Mouse (Mus musculus): ENCODE data around the gene Padi4.

Padi4 gene

GRCm38 (mm10) chr4:140740655-140741054, 33.4 kb downstream of the Padi4 start:
- no peak for DNase-seq (ENCODE audit: low spot score)

- DNase-seq (ENCODE audit: low spot score), result no peak
Observed at GRCm38 (mm10) chr4:140732871-140733270, 41.2 kb downstream of the Padi4 start.

- DNase-seq (ENCODE audit: low spot score), result no peak
Observed at GRCm38 (mm10) chr4:140731654-140732053, 42.4 kb downstream of the Padi4 start.

- no peak for DNase-seq (ENCODE audit: low spot score)
Observed at GRCm38 (mm10) chr4:140726907-140727306, 47.1 kb downstream of the Padi4 start.

GRCm38 (mm10) chr4:140724739-140725138, 49.3 kb downstream of the Padi4 start:
- DNase-seq (ENCODE audit: low spot score), result no peak

GRCm38 (mm10) chr4:140723801-140724200, 50.2 kb downstream of the Padi4 start:
- DNase-seq (ENCODE audit: low spot score), result peak; percentile 74

GRCm38 (mm10) chr4:140723192-140723591, 50.8 kb downstream of the Padi4 start:
- no peak for DNase-seq (ENCODE audit: low spot score)

GRCm38 (mm10) chr4:140722710-140723109, 51.3 kb downstream of the Padi4 start:
- no peak for DNase-seq (ENCODE audit: low spot score)

GRCm38 (mm10) chr4:140721968-140722490, 52.0 kb downstream of the Padi4 start:
- DNase-seq (ENCODE audit: low spot score), result no peak

GRCm38 (mm10) chr4:140720091-140720490, 53.9 kb downstream of the Padi4 start:
- DNase-seq (ENCODE audit: low spot score), result no peak

GRCm38 (mm10) chr4:140718436-140718835, 55.6 kb downstream of the Padi4 start:
- DNase-seq (ENCODE audit: low spot score), result no peak

- DNase-seq (ENCODE audit: low spot score), result no peak
Observed at GRCm38 (mm10) chr4:140716994-140717393, 57.0 kb downstream of the Padi4 start.

GRCm38 (mm10) chr4:140714586-140714985, 59.5 kb downstream of the Padi4 start:
- no peak for DNase-seq (ENCODE audit: low spot score)

- DNase-seq (ENCODE audit: low spot score), result peak; percentile 89
Observed at GRCm38 (mm10) chr4:140713480-140714365, 60.3 kb downstream of the Padi4 start.

GRCm38 (mm10) chr4:140711360-140711759, 62.7 kb downstream of the Padi4 start:
- DNase-seq (ENCODE audit: low spot score), result no peak

- no peak for DNase-seq (ENCODE audit: low spot score)
Observed at GRCm38 (mm10) chr4:140710781-140711180, 63.3 kb downstream of the Padi4 start.

- no peak for DNase-seq (ENCODE audit: low spot score)
Observed at GRCm38 (mm10) chr4:140709617-140710016, 64.4 kb downstream of the Padi4 start.

- no peak for DNase-seq (ENCODE audit: low spot score)
Observed at GRCm38 (mm10) chr4:140709111-140709510, 64.9 kb downstream of the Padi4 start.

GRCm38 (mm10) chr4:140708297-140708927, 65.6 kb downstream of the Padi4 start:
- DNase-seq (ENCODE audit: low spot score), result no peak

GRCm38 (mm10) chr4:140707615-140708014, 66.4 kb downstream of the Padi4 start:
- DNase-seq (ENCODE audit: low spot score), result no peak

GRCm38 (mm10) chr4:140704166-140704565, 69.9 kb downstream of the Padi4 start:
- no peak for DNase-seq (ENCODE audit: low spot score)

GRCm38 (mm10) chr4:140703636-140704035, 70.4 kb downstream of the Padi4 start:
- DNase-seq (ENCODE audit: low spot score), result peak; percentile 71

Measured in embryo, embryonic 10.5 days (tissue).